Mouse (Mus musculus): ENCODE measurements at regions not wholly inside any gene's neighbourhood (a gene's known extent, or its start where the extent isn't known, plus 50 kb on each side); places are given as distances from the start of the nearest gene placed in this dataset.

DNA sequence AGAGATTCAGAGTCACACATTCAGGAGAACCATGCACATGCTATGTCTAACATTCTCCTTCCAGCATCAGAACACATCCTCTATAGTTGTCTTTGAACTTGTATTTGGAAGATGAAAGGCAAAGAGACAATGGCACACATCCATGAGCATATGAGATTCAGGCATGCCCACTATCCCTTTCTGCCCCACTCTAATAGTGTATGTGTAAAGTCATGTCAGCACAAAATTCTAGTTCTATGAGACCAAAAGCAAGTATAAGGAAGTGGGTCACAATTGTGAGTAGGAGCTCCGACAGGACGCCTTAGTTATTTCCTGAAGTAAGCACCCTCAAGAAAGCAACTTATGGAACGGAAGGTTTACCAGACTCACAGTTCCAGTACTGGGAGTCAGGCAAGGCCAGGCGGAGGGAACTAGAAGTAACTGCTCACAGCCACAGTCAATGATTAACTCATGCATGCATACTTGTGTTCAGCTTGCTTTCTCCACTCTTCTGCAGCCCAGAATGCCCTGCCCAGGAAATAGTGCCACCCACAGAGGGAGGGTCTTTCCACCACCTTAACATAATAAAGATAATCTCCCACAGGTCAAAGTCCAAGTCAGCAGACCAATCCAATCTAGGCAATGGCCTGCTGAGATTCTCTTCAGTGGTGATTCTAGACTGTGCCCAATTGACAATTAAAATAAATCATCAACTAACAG, 157.3 kb upstream of the Apob start:
- WGBS = 96% methylated on average over 4 of the region's 4 CpGs
- H3K27ac ChIP-seq (ENCODE audit: insufficient read depth, low read depth, low read length) = no peak overlapping the region
- no peak overlapping the region for H3K4me3 ChIP-seq (ENCODE audit: insufficient read depth, low read depth, low read length)
- H3K4me1 ChIP-seq (ENCODE audit: control insufficient read depth, insufficient read depth, low read length) = peaks cover 7% of the 10 kb centered on the region
- TF ChIP-seq CTCF (IDR thresholded peaks at IDR 0.05; ENCODE audit: insufficient read depth, low read depth, low read length) (no peak), POLR2A (IDR thresholded peaks at IDR 0.05; ENCODE audit: insufficient read depth, low read depth, low read length) (no peak)

DNA sequence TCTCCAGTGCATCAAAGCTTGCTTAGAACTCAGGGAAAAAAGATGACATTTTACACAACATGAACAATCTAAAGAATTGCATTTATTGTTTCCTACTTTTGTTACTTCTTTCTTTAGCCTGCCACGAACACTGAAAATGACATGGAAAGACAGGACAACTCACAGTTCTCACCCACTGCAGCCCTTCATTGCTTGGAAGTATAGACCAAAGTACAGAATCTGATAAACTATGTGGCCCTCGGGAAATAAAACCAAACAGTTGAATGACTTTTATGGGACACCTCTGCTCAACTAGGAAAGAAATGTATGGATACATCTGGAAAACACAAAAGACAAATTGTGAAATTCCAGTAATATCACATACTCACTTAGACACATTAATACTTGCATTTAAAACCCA, 156.7 kb upstream of the Apob start:
- no peak overlapping the region for H3K4me3 ChIP-seq (ENCODE audit: insufficient read depth, low read depth, low read length)
- no peak for TF ChIP-seq CTCF (IDR thresholded peaks at IDR 0.05; ENCODE audit: insufficient read depth, low read depth, low read length)
- no peak for TF ChIP-seq POLR2A (IDR thresholded peaks at IDR 0.05; ENCODE audit: insufficient read depth, low read depth, low read length)
- no peak overlapping the region for H3K27ac ChIP-seq (ENCODE audit: insufficient read depth, low read depth, low read length)
- 89% methylated on average over 2 of the region's 2 CpGs for WGBS
- H3K4me1 ChIP-seq (ENCODE audit: control insufficient read depth, insufficient read depth, low read length) = peaks cover 7% of the 10 kb centered on the region

GRCm38 (mm10) chr12:7835731-7836130, 141.7 kb upstream of the Apob start:
- WGBS = 81% methylated on average over 3 of the region's 3 CpGs
- Histone ChIP-seq H3K4me3 (ENCODE audit: insufficient read depth, low read depth, low read length) (no peak overlapping the region), H3K27ac (ENCODE audit: insufficient read depth, low read depth, low read length) (no peak overlapping the region), H3K4me1 (ENCODE audit: control insufficient read depth, insufficient read depth, low read length) (no peaks in the 10 kb centered on the region)
- TF ChIP-seq CTCF (IDR thresholded peaks at IDR 0.05; ENCODE audit: insufficient read depth, low read depth, low read length) (no peak), POLR2A (IDR thresholded peaks at IDR 0.05; ENCODE audit: insufficient read depth, low read depth, low read length) (no peak)

- H3K4me1 ChIP-seq (ENCODE audit: control insufficient read depth, insufficient read depth, low read length) = no peaks in the 10 kb centered on the region
- WGBS = 57% methylated on average over 2 of the region's 2 CpGs
- H3K4me3 ChIP-seq (ENCODE audit: insufficient read depth, low read depth, low read length) = no peak overlapping the region
- H3K27ac ChIP-seq (ENCODE audit: insufficient read depth, low read depth, low read length) = no peak overlapping the region
- TF ChIP-seq CTCF (IDR thresholded peaks at IDR 0.05; ENCODE audit: insufficient read depth, low read depth, low read length) = no peak
- no peak for TF ChIP-seq POLR2A (IDR thresholded peaks at IDR 0.05; ENCODE audit: insufficient read depth, low read depth, low read length)
Observed at GRCm38 (mm10) chr12:7853876-7854275, 123.6 kb upstream of the Apob start.

GRCm38 (mm10) chr12:7855683-7856082, 121.8 kb upstream of the Apob start:
- no peaks in the 10 kb centered on the region for H3K4me1 ChIP-seq (ENCODE audit: control insufficient read depth, insufficient read depth, low read length)
- no peak overlapping the region for H3K27ac ChIP-seq (ENCODE audit: insufficient read depth, low read depth, low read length)
- no peak overlapping the region for H3K4me3 ChIP-seq (ENCODE audit: insufficient read depth, low read depth, low read length)
- 95% methylated on average over 2 of the region's 2 CpGs for WGBS
- TF ChIP-seq POLR2A (IDR thresholded peaks at IDR 0.05; ENCODE audit: insufficient read depth, low read depth, low read length) (no peak), CTCF (IDR thresholded peaks at IDR 0.05; ENCODE audit: insufficient read depth, low read depth, low read length) (no peak)

- Histone ChIP-seq H3K4me1 (ENCODE audit: control insufficient read depth, insufficient read depth, low read length) (no peaks in the 10 kb centered on the region), H3K27ac (ENCODE audit: insufficient read depth, low read depth, low read length) (no peak overlapping the region), H3K4me3 (ENCODE audit: insufficient read depth, low read depth, low read length) (no peak overlapping the region)
- WGBS = 88% methylated on average over 28 of the region's 28 CpGs
- TF ChIP-seq POLR2A (IDR thresholded peaks at IDR 0.05; ENCODE audit: insufficient read depth, low read depth, low read length) (no peak), CTCF (IDR thresholded peaks at IDR 0.05; ENCODE audit: insufficient read depth, low read depth, low read length) (no peak)
Observed at GRCm38 (mm10) chr12:7859533-7859932, 117.9 kb upstream of the Apob start.

GRCm38 (mm10) chr12:7870004-7870403, 107.4 kb upstream of the Apob start:
- Histone ChIP-seq H3K27ac (ENCODE audit: insufficient read depth, low read depth, low read length) (no peak overlapping the region), H3K4me3 (ENCODE audit: insufficient read depth, low read depth, low read length) (no peak overlapping the region), H3K4me1 (ENCODE audit: control insufficient read depth, insufficient read depth, low read length) (no peaks in the 10 kb centered on the region)
- 56% methylated on average over 3 of the region's 3 CpGs for whole genome bisulfite sequencing
- TF ChIP-seq POLR2A (IDR thresholded peaks at IDR 0.05; ENCODE audit: insufficient read depth, low read depth, low read length) (no peak), CTCF (IDR thresholded peaks at IDR 0.05; ENCODE audit: insufficient read depth, low read depth, low read length) (no peak)

- WGBS = 86% methylated on average over 5 of the region's 5 CpGs
- TF ChIP-seq POLR2A (IDR thresholded peaks at IDR 0.05; ENCODE audit: insufficient read depth, low read depth, low read length) (no peak), CTCF (IDR thresholded peaks at IDR 0.05; ENCODE audit: insufficient read depth, low read depth, low read length) (no peak)
- Histone ChIP-seq H3K4me1 (ENCODE audit: control insufficient read depth, insufficient read depth, low read length) (no peaks in the 10 kb centered on the region), H3K27ac (ENCODE audit: insufficient read depth, low read depth, low read length) (no peak overlapping the region), H3K4me3 (ENCODE audit: insufficient read depth, low read depth, low read length) (no peak overlapping the region)
Observed at GRCm38 (mm10) chr12:7870473-7870872, 107.0 kb upstream of the Apob start.

DNA sequence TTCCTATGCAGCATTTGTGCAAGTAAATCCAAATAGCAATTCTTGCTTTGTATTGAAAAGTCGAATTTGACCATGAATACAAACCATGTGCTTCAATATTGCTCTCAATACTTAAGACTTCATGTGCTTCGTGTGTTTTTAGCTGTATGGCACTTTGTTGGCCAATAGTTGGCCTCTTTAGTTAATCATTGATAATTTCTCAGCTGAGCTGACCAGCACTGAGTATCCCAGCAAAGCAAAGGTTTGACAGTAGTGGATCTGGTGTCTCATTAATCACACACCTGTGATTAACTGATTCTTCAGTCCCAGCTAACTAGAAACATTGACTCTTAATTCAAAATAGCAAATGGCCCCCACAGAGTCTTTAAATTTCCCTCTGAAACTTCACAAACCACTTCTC, 102.0 kb upstream of the Apob start:
- H3K4me1 ChIP-seq (ENCODE audit: control insufficient read depth, insufficient read depth, low read length) = no peaks in the 10 kb centered on the region
- WGBS = 72% methylated on average over 2 of the region's 2 CpGs
- no peak overlapping the region for H3K4me3 ChIP-seq (ENCODE audit: insufficient read depth, low read depth, low read length)
- no peak overlapping the region for H3K27ac ChIP-seq (ENCODE audit: insufficient read depth, low read depth, low read length)
- no peak for TF ChIP-seq CTCF (IDR thresholded peaks at IDR 0.05; ENCODE audit: insufficient read depth, low read depth, low read length)
- no peak for TF ChIP-seq POLR2A (IDR thresholded peaks at IDR 0.05; ENCODE audit: insufficient read depth, low read depth, low read length)
